8 mouse cellular contexts compared by ENCODE assay signal in the genomic region with DNA sequence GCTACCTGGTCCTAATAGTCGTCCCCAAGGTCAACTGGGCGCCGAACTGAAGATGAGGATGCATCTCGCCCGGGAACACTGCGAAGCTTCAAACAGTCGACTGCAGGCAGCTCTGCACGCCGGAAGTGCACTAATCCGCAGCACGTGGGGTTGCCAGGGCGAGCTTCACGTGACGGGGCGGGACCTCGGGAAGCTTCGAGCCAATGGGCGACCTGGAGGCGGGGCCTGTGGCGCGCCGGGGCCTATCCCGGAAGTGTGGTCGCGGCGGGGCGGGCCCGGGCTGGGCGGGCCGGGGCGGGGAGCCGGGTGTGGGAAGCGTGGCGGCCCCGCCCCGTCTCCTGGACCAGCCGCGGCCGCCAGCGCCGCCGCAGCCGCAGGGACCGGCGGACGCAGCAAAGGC. TPM values are rescaled to one million over a fixed set of nuclear protein-coding genes. Genes with fewer than 3 reads are reported as not detected.
DNase-seq lines count a peak whose midpoint lies in the region; ATAC-seq and TF ChIP-seq lines count a peak whose summit lies in the region.

A gene (plus strand): TSS at position 283 of the 400 bp plus-strand sequence.

- H3K4me2 ChIP-seq in heart, embryonic 13.5 days, result peak within 1 kb of the TSS; percentile 98
- peak within 1 kb of the TSS; percentile 100 for H3K4me2 ChIP-seq in kidney, postnatal 0 days (ENCODE audit: low read length)

- H3K4me3 ChIP-seq in heart, embryonic 13.5 days, result peak within 1 kb of the TSS; percentile 89
- peak within 1 kb of the TSS; percentile 74 for H3K4me3 ChIP-seq in kidney, postnatal 0 days (replicated peaks; ENCODE audit: low read depth, low read length)
- peak within 1 kb of the TSS; percentile 66 for H3K4me3 ChIP-seq in liver, adult 2 months (ENCODE audit: insufficient read depth, low read depth, low read length)

- peak within 1 kb of the TSS; percentile 92 for H3K9ac ChIP-seq in heart, embryonic 13.5 days
- H3K9ac ChIP-seq in kidney, postnatal 0 days (ENCODE audit: low read depth, low read length), result peak within 1 kb of the TSS; percentile 73
- peak within 1 kb of the TSS; percentile 73 for H3K9ac ChIP-seq in liver, adult 2 months (ENCODE audit: low read depth, low read length)

- DNase-seq in c-Kit-negative CD71-positive TER-119-positive erythroid progenitor cells, embryonic 14.5 days (ENCODE audit: low read depth, low spot score), result peak; percentile 90
- peak; percentile 70 for DNase-seq in fibroblast of lung, adult 2 months (ENCODE audit: low read depth)
- peak; percentile 96 for DNase-seq in kidney, postnatal 0 days (ENCODE audit: low spot score)
- DNase-seq in liver, adult 2 months (ENCODE audit: extremely low read depth, low read depth, low spot score), result peak; percentile 56
- DNase-seq in spleen, postnatal 36 days (ENCODE audit: low spot score in 2 of 2), result peak; percentile 90 to 93

- peaks cover 15% of the 10 kb centered on the region for H3K4me1 ChIP-seq in heart, embryonic 13.5 days
- H3K4me1 ChIP-seq in kidney, postnatal 0 days (replicated peaks; ENCODE audit: insufficient read depth, low read length), result peaks cover 4% of the 10 kb centered on the region; the same call in 1 of the 2 replicates
- peaks cover 5% of the 10 kb centered on the region; the same call in 1 of the 2 replicates for H3K4me1 ChIP-seq in liver, adult 2 months (ENCODE audit: control insufficient read depth, insufficient read depth, low read length)

- H3K9me3 ChIP-seq in heart, embryonic 13.5 days, result no peaks in the 10 kb centered on the region
- H3K9me3 ChIP-seq in kidney, postnatal 0 days (replicated peaks; ENCODE audit: low read length), result no peaks in the 10 kb centered on the region

- H3K36me3 ChIP-seq in heart, embryonic 13.5 days, result peaks cover 7% of the 10 kb centered on the region; the same call in 1 of the 2 replicates
- H3K36me3 ChIP-seq in kidney, postnatal 0 days (ENCODE audit: insufficient read depth, low read length), result no peaks in the 10 kb centered on the region
- no peaks in the 10 kb centered on the region for H3K36me3 ChIP-seq in liver, adult 2 months (ENCODE audit: control insufficient read depth, insufficient read depth, low read length)

- peak; percentile 97 for ATAC-seq in CD4-positive, CD25-positive, alpha-beta regulatory T cell, adult 4 months
- peak; percentile 97 for ATAC-seq in heart, embryonic 13.5 days (ENCODE audit: extremely low read depth, insufficient number of reproducible peaks, low FRiP score, low TSS enrichment)
- peak; percentile 100 for ATAC-seq in kidney, postnatal 0 days (replicated peaks; ENCODE audit: low FRiP score, low read depth)
- peak; percentile 97 for ATAC-seq in monocyte, adult 5-6 weeks (replicated peaks; ENCODE audit: insufficient number of reproducible peaks, low FRiP score, low TSS enrichment, poor library complexity, severe bottlenecking)

- H3K27me3 ChIP-seq in heart, embryonic 13.5 days (replicated peaks), result 0 out of 2 replicates have a peak, but pooled peaks cover 2% of the 10 kb centered on the region
- H3K27me3 ChIP-seq in kidney, postnatal 0 days (ENCODE audit: insufficient read depth, low read length), result no peaks in the 10 kb centered on the region
- peaks cover 7% of the 10 kb centered on the region for H3K27me3 ChIP-seq in liver, adult 2 months (ENCODE audit: control insufficient read depth, insufficient read depth, low read length)

- 3% methylated on average over 39 of the region's 46 CpGs for WGBS in heart, embryonic 13.5 days
- 2% methylated on average over 45 of the region's 46 CpGs for WGBS in kidney, postnatal 0 days
- WGBS in liver, adult 2 months, result 5% methylated on average over 45 of the region's 46 CpGs

- TF ChIP-seq CTCF in kidney, postnatal 0 days (IDR thresholded peaks at IDR 0.05; ENCODE audit: low read depth), result no peak
- TF ChIP-seq CTCF in liver, adult 2 months (IDR thresholded peaks at IDR 0.05; ENCODE audit: low read depth, low read length), result no peak

- H3K79me2 ChIP-seq in liver, adult 2 months (ENCODE audit: control insufficient read depth, insufficient read depth, low read length), result no peaks in the 10 kb centered on the region

- H3K27ac ChIP-seq in heart, embryonic 13.5 days (replicated peaks), result no peak within 1 kb of the TSS
- H3K27ac ChIP-seq in kidney, postnatal 0 days, result no peak within 1 kb of the TSS
- no peak within 1 kb of the TSS for H3K27ac ChIP-seq in liver, adult 2 months (replicated peaks; ENCODE audit: insufficient read depth, low read depth, low read length)

- no peak for TF ChIP-seq POLR2A in liver, adult 2 months (IDR thresholded peaks at IDR 0.05; ENCODE audit: extremely low read depth, insufficient read depth, low read length)

RNA-seq across cellular contexts. Expression of the gene that starts here (rescaled TPM):
- polyA plus RNA-seq in CD4-positive, CD25-positive, alpha-beta regulatory T cell, adult 4 months (2017; shearing (Covaris generic)), result 1 to 10 TPM; 4.4 to 5.2 TPM
- polyA plus RNA-seq in heart, embryonic 13.5 days (2015; fragmentation: Nextera tagmentation; extraction: Ambion mirVana), result 8.4 and 9.1 TPM in 2 replicates
- polyA plus RNA-seq in kidney, postnatal 0 days (2015; fragmentation: Nextera tagmentation; extraction: Ambion mirVana), result 8.7 and 9.0 TPM in 2 replicates
- total RNA-seq in liver, adult 2 months (2014; rRNA removed), result 0.46 and 0.47 TPM in 2 replicates
- polyA plus RNA-seq in liver, adult 2 months (2012; rRNA removed), result 0.02 and 0.09 TPM in 2 replicates
- 7.5 to 7.9 TPM (median 7.7 TPM) in 3 replicates for total RNA-seq in monocyte, adult 5-6 weeks (2017)

Comparison
In these comparisons a context has a peak if more than half of its experiments do, and no peak if none do; other contexts are left out.
1. Peak in DNase-seq, H3K4me3 ChIP-seq and H3K9ac ChIP-seq in liver, adult 2 months; RNA of the gene not detected or under 1 TPM.